Mouse (Mus musculus): ENCODE measurements around the gene Rab20. TPM values are rescaled to one million over a fixed set of nuclear protein-coding genes. Genes with fewer than 3 reads are reported as not detected.

Gene Rab20
- polyA plus RNA-seq, 1 experiment from 2014 or later, result 19.5 TPM

DNA sequence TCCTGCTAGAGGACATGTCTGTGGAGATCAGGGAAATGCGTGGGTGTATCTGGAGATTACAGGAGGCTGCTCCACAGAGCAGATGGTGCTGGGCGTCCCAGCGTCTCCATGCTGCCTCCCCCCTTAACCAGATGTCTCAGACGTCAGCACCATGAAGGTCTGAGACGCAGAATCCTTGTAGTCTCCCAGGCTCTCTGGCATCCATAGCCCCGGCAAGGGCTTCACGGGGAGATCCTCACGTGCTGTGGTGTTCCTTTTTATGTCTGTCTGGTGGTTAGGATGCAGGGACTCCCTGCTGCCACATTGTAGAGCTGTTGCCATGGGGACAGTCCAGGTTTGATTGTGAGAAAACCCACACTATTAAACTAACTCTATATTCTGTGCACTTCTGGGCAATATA is 64.2 kb downstream of the Rab20 start:
- H3K27ac ChIP-seq (ENCODE audit: low read depth, low read length), result no peak overlapping the region
- 48% methylated on average over 8 of the region's 8 CpGs for WGBS
- no peak overlapping the region for H3K4me2 ChIP-seq (replicated peaks; ENCODE audit: low read depth, low read length)
- H3K4me1 ChIP-seq (ENCODE audit: control insufficient read depth, insufficient read depth, low read length), result no peaks in the 10 kb centered on the region
- H3K27me3 ChIP-seq (ENCODE audit: control insufficient read depth, insufficient read depth, low read length), result no peaks in the 10 kb centered on the region
- peaks cover 66% of the 10 kb centered on the region for H3K36me3 ChIP-seq (ENCODE audit: control insufficient read depth, insufficient read depth, low read length)
- no peak overlapping the region for H3K4me3 ChIP-seq (ENCODE audit: low read length)
- H3K9me3 ChIP-seq (ENCODE audit: control insufficient read depth, low read length), result no peaks in the 10 kb centered on the region
- no peak for ATAC-seq (ENCODE audit: low FRiP score, low TSS enrichment)
- H3K9ac ChIP-seq (ENCODE audit: low read depth, low read length), result no peak overlapping the region

GRCm38 (mm10) chr8:11412450-11412849 is 66.1 kb downstream of the Rab20 start:
- no peaks in the 10 kb centered on the region for H3K27me3 ChIP-seq (ENCODE audit: control insufficient read depth, insufficient read depth, low read length)
- H3K27ac ChIP-seq (ENCODE audit: low read depth, low read length), result no peak overlapping the region
- H3K9ac ChIP-seq (ENCODE audit: low read depth, low read length), result no peak overlapping the region
- no peak overlapping the region for H3K4me3 ChIP-seq (ENCODE audit: low read length)
- peaks cover 80% of the 10 kb centered on the region for H3K36me3 ChIP-seq (ENCODE audit: control insufficient read depth, insufficient read depth, low read length)
- no peaks in the 10 kb centered on the region for H3K4me1 ChIP-seq (ENCODE audit: control insufficient read depth, insufficient read depth, low read length)
- ATAC-seq (ENCODE audit: low FRiP score, low TSS enrichment), result no peak
- no peak overlapping the region for H3K4me2 ChIP-seq (replicated peaks; ENCODE audit: low read depth, low read length)
- WGBS, result 74% methylated on average over 5 of the region's 5 CpGs
- no peaks in the 10 kb centered on the region for H3K9me3 ChIP-seq (ENCODE audit: control insufficient read depth, low read length)

GRCm38 (mm10) chr8:11411504-11412124 is 66.9 kb downstream of the Rab20 start:
- Histone ChIP-seq H3K27me3 (ENCODE audit: control insufficient read depth, insufficient read depth, low read length) (no peaks in the 10 kb centered on the region), H3K4me2 (replicated peaks; ENCODE audit: low read depth, low read length) (no peak overlapping the region), H3K9ac (ENCODE audit: low read depth, low read length) (no peak overlapping the region), H3K36me3 (ENCODE audit: control insufficient read depth, insufficient read depth, low read length) (peaks cover 78% of the 10 kb centered on the region), H3K4me1 (ENCODE audit: control insufficient read depth, insufficient read depth, low read length) (0 out of 2 replicates have a peak, but pooled peaks cover 3% of the 10 kb centered on the region), H3K4me3 (ENCODE audit: low read length) (no peak overlapping the region), H3K27ac (ENCODE audit: low read depth, low read length) (no peak overlapping the region), H3K9me3 (ENCODE audit: control insufficient read depth, low read length) (no peaks in the 10 kb centered on the region)
- no peak for ATAC-seq (ENCODE audit: low FRiP score, low TSS enrichment)
- WGBS, result 58% methylated on average over 12 of the region's 12 CpGs

GRCm38 (mm10) chr8:11405722-11406481 is 72.6 kb downstream of the Rab20 start:
- peak overlapping the region; percentile 33; the same call in 1 of the 2 replicates for H3K27ac ChIP-seq (ENCODE audit: low read depth, low read length)
- H3K4me1 ChIP-seq (ENCODE audit: control insufficient read depth, insufficient read depth, low read length), result peaks cover 7% of the 10 kb centered on the region; the same call in 1 of the 2 replicates
- no peak overlapping the region for H3K9ac ChIP-seq (ENCODE audit: low read depth, low read length)
- 19% methylated on average over 13 of the region's 13 CpGs for WGBS
- H3K4me3 ChIP-seq (ENCODE audit: low read length), result no peak overlapping the region
- no peaks in the 10 kb centered on the region for H3K27me3 ChIP-seq (ENCODE audit: control insufficient read depth, insufficient read depth, low read length)
- H3K36me3 ChIP-seq (ENCODE audit: control insufficient read depth, insufficient read depth, low read length), result peaks cover 69% of the 10 kb centered on the region
- no peak overlapping the region for H3K4me2 ChIP-seq (replicated peaks; ENCODE audit: low read depth, low read length)
- peak; percentile 88 for ATAC-seq (ENCODE audit: low FRiP score, low TSS enrichment)
- H3K9me3 ChIP-seq (ENCODE audit: control insufficient read depth, low read length), result no peaks in the 10 kb centered on the region

- H3K9ac ChIP-seq (ENCODE audit: low read depth, low read length), result no peak overlapping the region
- peaks cover 56% of the 10 kb centered on the region for H3K36me3 ChIP-seq (ENCODE audit: control insufficient read depth, insufficient read depth, low read length)
- H3K27ac ChIP-seq (ENCODE audit: low read depth, low read length), result no peak overlapping the region; the same call in 1 of the 2 replicates
- H3K27me3 ChIP-seq (ENCODE audit: control insufficient read depth, insufficient read depth, low read length), result no peaks in the 10 kb centered on the region
- no peak for ATAC-seq (ENCODE audit: low FRiP score, low TSS enrichment)
- peaks cover 12% of the 10 kb centered on the region; the same call in 1 of the 2 replicates for H3K4me1 ChIP-seq (ENCODE audit: control insufficient read depth, insufficient read depth, low read length)
- no peak overlapping the region for H3K4me2 ChIP-seq (replicated peaks; ENCODE audit: low read depth, low read length)
- H3K9me3 ChIP-seq (ENCODE audit: control insufficient read depth, low read length), result no peaks in the 10 kb centered on the region
- no peak overlapping the region for H3K4me3 ChIP-seq (ENCODE audit: low read length)
- WGBS, result 84% methylated on average over 4 of the region's 4 CpGs
Measured at GRCm38 (mm10) chr8:11404614-11405013, 73.9 kb downstream of the Rab20 start.

DNA sequence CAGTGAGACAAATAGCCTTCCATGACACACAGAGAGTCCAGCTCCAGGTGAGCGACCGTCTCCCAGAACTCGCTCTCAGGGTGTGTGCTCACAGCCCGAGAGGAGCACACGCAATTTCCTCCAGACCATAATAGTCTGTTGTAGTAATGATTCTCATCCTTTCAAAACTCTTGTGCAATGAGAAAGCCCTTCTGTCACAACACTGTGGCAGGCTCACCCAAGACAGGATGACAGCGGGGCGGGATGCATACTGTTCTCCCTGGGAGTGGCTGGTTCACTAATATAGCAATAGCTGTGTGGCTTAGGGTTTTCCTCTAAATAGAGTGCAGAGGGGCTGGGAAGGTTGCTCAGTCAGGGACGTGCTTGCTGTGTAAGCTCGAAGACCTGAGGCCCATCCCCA is 74.7 kb downstream of the Rab20 start:
- Histone ChIP-seq H3K9ac (ENCODE audit: low read depth, low read length) (no peak overlapping the region), H3K9me3 (ENCODE audit: control insufficient read depth, low read length) (no peaks in the 10 kb centered on the region), H3K4me1 (ENCODE audit: control insufficient read depth, insufficient read depth, low read length) (peaks cover 12% of the 10 kb centered on the region; the same call in 1 of the 2 replicates), H3K27me3 (ENCODE audit: control insufficient read depth, insufficient read depth, low read length) (no peaks in the 10 kb centered on the region), H3K4me3 (ENCODE audit: low read length) (no peak overlapping the region), H3K27ac (ENCODE audit: low read depth, low read length) (no peak overlapping the region), H3K4me2 (replicated peaks; ENCODE audit: low read depth, low read length) (no peak overlapping the region), H3K36me3 (ENCODE audit: control insufficient read depth, insufficient read depth, low read length) (peaks cover 48% of the 10 kb centered on the region)
- 93% methylated on average over 9 of the region's 9 CpGs for WGBS
- ATAC-seq (ENCODE audit: low FRiP score, low TSS enrichment), result no peak

Other genes starting within 250 kb of the Rab20 start
- gene Col4a2, start 165.9 kb downstream of the Rab20 start, polyA plus RNA-seq (2014; fragmentation: Nextera tagmentation; extraction: Ambion mirVana), result 45.1 and 82.2 TPM in 2 replicates
- 169 and 322 TPM in 2 replicates for gene Col4a1, start 165.9 kb downstream of the Rab20 start, polyA plus RNA-seq (2014; fragmentation: Nextera tagmentation; extraction: Ambion mirVana)
- gene Naxd, start 18.8 kb upstream of the Rab20 start, polyA plus RNA-seq (2014; fragmentation: Nextera tagmentation; extraction: Ambion mirVana), result 116 TPM in 2 replicates
- gene Cars2, start 72.1 kb upstream of the Rab20 start, polyA plus RNA-seq (2014; fragmentation: Nextera tagmentation; extraction: Ambion mirVana), result 22.8 and 23.8 TPM in 2 replicates
- 35.7 and 40.7 TPM in 2 replicates for gene Ing1, start 76.9 kb upstream of the Rab20 start, polyA plus RNA-seq (2014; fragmentation: Nextera tagmentation; extraction: Ambion mirVana)
- gene Ankrd10, start 157.0 kb upstream of the Rab20 start, polyA plus RNA-seq (2014; fragmentation: Nextera tagmentation; extraction: Ambion mirVana), result 87.6 and 112 TPM in 2 replicates
- gene 1700016D06Rik, start 222.4 kb upstream of the Rab20 start, polyA plus RNA-seq (2014; fragmentation: Nextera tagmentation; extraction: Ambion mirVana), result not detected in 2 replicates
- 25.1 and 37.3 TPM in 2 replicates for gene Arhgef7, start 249.0 kb upstream of the Rab20 start, polyA plus RNA-seq (2014; fragmentation: Nextera tagmentation; extraction: Ambion mirVana)

All from kidney, embryonic 14.5 days (tissue).